ENCODE assay signal across 21 mouse cellular contexts in the genomic region with DNA sequence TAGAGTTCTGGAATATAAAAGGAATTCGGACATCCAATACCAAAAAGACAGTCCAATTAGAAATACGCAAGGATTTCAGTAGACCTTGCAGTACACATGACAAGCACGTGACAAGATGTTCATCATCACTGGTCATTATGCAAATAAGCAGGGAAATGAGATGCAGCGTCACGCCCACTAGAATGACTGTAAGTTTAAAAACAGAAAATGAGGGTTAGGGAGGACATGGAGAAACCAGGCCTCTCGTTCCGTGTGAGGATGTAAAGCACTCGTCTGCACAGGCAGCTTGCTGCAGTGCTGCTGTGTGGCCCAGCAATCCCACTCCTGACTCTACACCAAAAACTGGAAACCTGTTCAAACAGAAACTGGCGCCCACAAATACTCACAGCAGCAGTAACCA. TPM values are rescaled to one million over a fixed set of nuclear protein-coding genes. Genes with fewer than 3 reads are reported as not detected.
A peak's percentile ranks its signal among the peaks of the same experiment; 100 is the strongest.
DNase-seq lines count a peak whose midpoint lies in the region; ATAC-seq and TF ChIP-seq lines count a peak whose summit lies in the region.
"Had no signal": no experiment of that assay in that cellular context is flagged by ENCODE, and none has a peak within 500 bp of the region (broad histone marks: within the 10 kb centered on the region; RNA-seq: fewer than 3 reads in every experiment).

No protein-coding gene starts in this region.

- DNase-seq in forebrain, embryonic 10.5 days (ENCODE audit: extremely low spot score, low spot score): no peak
- DNase-seq in frontal cortex, postnatal 25 days (ENCODE audit: low spot score in 2 of 2): no peak
- no peak for DNase-seq in lung, postnatal 0 days (ENCODE audit: low spot score)
- DNase-seq in lung, postnatal 4 days: no peak
- no peak for DNase-seq in urinary bladder, adult 2 months (ENCODE audit: low spot score)
- DNase-seq: adrenal gland, postnatal 14 days; cerebellum, adult 11-12 months; cerebellum, adult 9-10 months; cerebellum, postnatal 25 days; gastrocnemius, postnatal 36 days; heart, adult 11 months; heart, postnatal 36 days had no signal

- no peak overlapping the region for H3K4me2 ChIP-seq in forebrain, embryonic 13.5 days
- H3K4me2 ChIP-seq in lung, postnatal 0 days (replicated peaks; ENCODE audit: low read depth, low read length): no peak overlapping the region
- H3K4me2 ChIP-seq: embryonic facial prominence, embryonic 13.5 days; heart, embryonic 13.5 days; hindbrain, embryonic 12.5 days had no signal

- WGBS in forebrain, embryonic 13.5 days: 66% methylated on average over 9 of the region's 9 CpGs
- 91% methylated on average over 9 of the region's 9 CpGs for WGBS in forebrain, embryonic 10.5 days
- WGBS in lung, postnatal 0 days: 79% methylated on average over 9 of the region's 9 CpGs

- peaks cover 8% of the 10 kb centered on the region; the same call in 1 of the 2 replicates for H3K4me1 ChIP-seq in forebrain, embryonic 13.5 days
- H3K4me1 ChIP-seq in forebrain, embryonic 10.5 days: peaks cover 4% of the 10 kb centered on the region; the same call in 1 of the 2 replicates
- H3K4me1 ChIP-seq in lung, postnatal 0 days (ENCODE audit: insufficient read depth, low read depth, low read length): no peaks in the 10 kb centered on the region
- peaks cover 8% of the 10 kb centered on the region for H3K4me1 ChIP-seq in cortical plate, adult 2 months (ENCODE audit: control insufficient read depth, insufficient read depth, low read length)

- 0 out of 2 replicates have a peak, but pooled peaks have one; percentile 14 for TF ChIP-seq POLR2A in cortical plate, adult 2 months (IDR thresholded peaks at IDR 0.05; ENCODE audit: extremely low read depth, insufficient read depth, low read length)

- H3K36me3 ChIP-seq in forebrain, embryonic 13.5 days (ENCODE audit: poor library complexity, severe bottlenecking): peaks cover 20% of the 10 kb centered on the region
- H3K36me3 ChIP-seq in forebrain, embryonic 10.5 days (replicated peaks): peaks cover 18% of the 10 kb centered on the region
- H3K36me3 ChIP-seq in lung, postnatal 0 days (ENCODE audit: insufficient read depth, low read length): no peaks in the 10 kb centered on the region

- no peak overlapping the region for H3K9ac ChIP-seq in forebrain, embryonic 13.5 days
- no peak overlapping the region for H3K9ac ChIP-seq in lung, postnatal 0 days (replicated peaks; ENCODE audit: low read depth)
- H3K9ac ChIP-seq: embryonic facial prominence, embryonic 13.5 days; heart, embryonic 13.5 days; hindbrain, embryonic 12.5 days had no signal

- 0 out of 2 replicates have a peak, but pooled peaks have one; percentile 24 for ATAC-seq in forebrain, embryonic 13.5 days
- ATAC-seq in frontal cortex, adult (ENCODE audit: low TSS enrichment): peak; percentile 72
- peak; percentile 44; the same call in 1 of the 2 replicates for ATAC-seq in lung, postnatal 0 days
- ATAC-seq: activated CD4-positive, CD25-positive, alpha-beta regulatory T cell, adult 4 months; intestine, embryonic 16.5 days; Patski had no signal

- TF ChIP-seq CTCF in lung, postnatal 0 days (IDR thresholded peaks at IDR 0.05): no peak
- TF ChIP-seq CTCF in cortical plate, adult 2 months (IDR thresholded peaks at IDR 0.05; ENCODE audit: extremely low read depth, insufficient read depth, low read length): no peak

- no peak overlapping the region for H3K27ac ChIP-seq in forebrain, embryonic 13.5 days
- no peak overlapping the region for H3K27ac ChIP-seq in forebrain, embryonic 10.5 days
- no peak overlapping the region for H3K27ac ChIP-seq in lung, postnatal 0 days (ENCODE audit: low read length)
- no peak overlapping the region for H3K27ac ChIP-seq in cortical plate, adult 2 months (ENCODE audit: insufficient read depth, low read length)
- H3K27ac ChIP-seq: embryonic facial prominence, embryonic 13.5 days; heart, embryonic 13.5 days; hindbrain, embryonic 12.5 days had no signal

- H3K9me3 ChIP-seq in forebrain, embryonic 13.5 days (replicated peaks): no peaks in the 10 kb centered on the region
- H3K9me3 ChIP-seq in forebrain, embryonic 10.5 days: no peaks in the 10 kb centered on the region
- H3K9me3 ChIP-seq in lung, postnatal 0 days (ENCODE audit: low read length): no peaks in the 10 kb centered on the region
- H3K9me3 ChIP-seq: embryonic facial prominence, embryonic 13.5 days; heart, embryonic 13.5 days; hindbrain, embryonic 12.5 days had no signal

- no peak for TF ChIP-seq EP300 in lung, postnatal 0 days (IDR thresholded peaks at IDR 0.05)

- H3K27me3 ChIP-seq in forebrain, embryonic 13.5 days: no peaks in the 10 kb centered on the region
- H3K27me3 ChIP-seq in forebrain, embryonic 10.5 days (ENCODE audit: poor library complexity, severe bottlenecking): no peaks in the 10 kb centered on the region
- no peaks in the 10 kb centered on the region for H3K27me3 ChIP-seq in lung, postnatal 0 days (replicated peaks; ENCODE audit: insufficient read depth, low read length)
- H3K27me3 ChIP-seq: embryonic facial prominence, embryonic 13.5 days; heart, embryonic 13.5 days; hindbrain, embryonic 12.5 days; Patski had no signal

- H3K4me3 ChIP-seq in forebrain, embryonic 13.5 days: no peak overlapping the region
- no peak overlapping the region for H3K4me3 ChIP-seq in forebrain, embryonic 10.5 days
- H3K4me3 ChIP-seq in lung, postnatal 0 days (ENCODE audit: low read depth, low read length): no peak overlapping the region
- H3K4me3 ChIP-seq in cortical plate, adult 2 months (ENCODE audit: insufficient read depth, low read length): no peak overlapping the region
- H3K4me3 ChIP-seq: embryonic facial prominence, embryonic 13.5 days; heart, embryonic 13.5 days; hindbrain, embryonic 12.5 days had no signal

RNA-seq across cellular contexts. Expression of a gene that starts 29.3 kb away (rescaled TPM):
- polyA plus RNA-seq in forebrain, embryonic 13.5 days (2015; fragmentation: Nextera tagmentation; extraction: Ambion mirVana): 10.4 and 12.6 TPM in 2 replicates
- 12.8 and 13.7 TPM in 2 replicates for polyA plus RNA-seq in forebrain, embryonic 10.5 days (2016; fragmentation: Nextera tagmentation; extraction: Ambion mirVana)
- 8.6 and 9.3 TPM in 2 replicates for polyA plus RNA-seq in lung, postnatal 0 days (2015; fragmentation: Nextera tagmentation; extraction: Ambion mirVana)
- 18.9 and 20.2 TPM in 2 replicates for polyA plus RNA-seq in cortical plate, adult 2 months (2012; rRNA removed)
- 9.9 and 10.3 TPM in 2 replicates for polyA plus RNA-seq in urinary bladder, adult 2 months (2012; rRNA removed)
